Mouse (Mus musculus) gastrocnemius, adult 2 months (tissue): ENCODE data around the gene Cgn. TPM values are rescaled to one million over a fixed set of nuclear protein-coding genes. Genes with fewer than 3 reads are reported as not detected.

ENCODE experiments used
- DNase-seq: peaks from one replicate; pipeline ENCODE4 v3.0.0; 2022
- H3K27ac ChIP-seq: fragments of 200-600 bp; 2 replicates; pipeline ENCODE4 v1.8.1; 2022; ENCODE audit warnings: mild to moderate bottlenecking
- H3K4me3 ChIP-seq: fragments of 200-600 bp; 2 replicates; pipeline ENCODE4 v1.8.1; 2022; ENCODE audit warnings: mild to moderate bottlenecking, moderate library complexity
- CTCF ChIP-seq: fragments of 200-600 bp; IDR thresholded peaks from 2 replicates; pipeline ENCODE4 v1.8.1; 2022; ENCODE audit warnings: antibody characterized with exemption, mild to moderate bottlenecking, moderate library complexity
- intact Hi-C: fragments of 180-260 bp; cut with DNase I; formaldehyde crosslinking; loops from one replicate; pipeline ENCODE4 v1.15.1; 2025
- total RNA-seq, 2 experiments: library from RNA; stranded (reverse); gene quantifications; 2 replicates each; pipeline ENCODE4 v1.2.3; 2021

The Cgn gene
- total RNA-seq, 2 experiments from 2014 or later: 0.08 TPM; not detected in 1

- no peak for DNase-seq
- no peak overlapping the region for H3K27ac ChIP-seq
- no peak for TF ChIP-seq CTCF
- no peak overlapping the region for H3K4me3 ChIP-seq
- intact Hi-C loops: loop anchor here (5.0 kb wide), 1 partner anchor 34 kb away; no protein-coding TSS in a partner anchor
Measured at GRCm38 (mm10) chr3:94813651-94814050, 27.4 kb upstream of the Cgn start.

DNA sequence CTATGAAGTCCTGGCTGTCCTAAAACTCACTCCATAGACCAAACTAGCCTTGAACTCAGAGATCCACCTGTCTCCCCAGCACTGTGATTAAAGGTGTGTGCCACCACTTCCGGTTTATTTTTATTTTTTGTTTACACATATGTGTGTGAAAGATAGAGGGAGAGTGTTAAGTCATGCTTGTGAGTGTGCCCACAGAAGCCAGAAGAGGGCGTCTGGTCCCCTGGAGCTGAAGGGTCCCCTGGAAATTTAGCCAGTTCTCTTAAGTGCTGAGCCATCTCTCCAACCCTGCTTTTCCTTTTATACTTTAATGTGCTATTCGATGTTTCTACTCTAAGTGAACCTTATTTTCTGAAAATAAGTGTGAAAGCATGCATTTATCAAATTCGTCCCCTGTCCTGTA is 25.3 kb upstream of the Cgn start:
- peak; percentile 65 for TF ChIP-seq CTCF
- intact Hi-C loops: loop anchor here (5.0 kb wide), 1 partner anchor 36 kb away; no protein-coding TSS in a partner anchor
- Histone ChIP-seq H3K4me3 (no peak overlapping the region), H3K27ac (no peak overlapping the region)
- peak; percentile 35 for DNase-seq

- intact Hi-C loops: no loop called here
- peak; percentile 2; the same call in 1 of the 2 replicates for TF ChIP-seq CTCF
- H3K27ac ChIP-seq: no peak overlapping the region
- no peak for DNase-seq
- H3K4me3 ChIP-seq: no peak overlapping the region
Measured at GRCm38 (mm10) chr3:94808296-94808695, 22.0 kb upstream of the Cgn start.

- DNase-seq: no peak
- intact Hi-C loops: no loop called here
- no peak for TF ChIP-seq CTCF
- Histone ChIP-seq H3K27ac (no peak overlapping the region), H3K4me3 (no peak overlapping the region)
Measured at GRCm38 (mm10) chr3:94804976-94805375, 18.7 kb upstream of the Cgn start.

- no peak for TF ChIP-seq CTCF
- DNase-seq: peak; percentile 66
- intact Hi-C loops: no loop called here
- Histone ChIP-seq H3K27ac (peak overlapping the region; percentile 38), H3K4me3 (peak overlapping the region; percentile 26)
Measured at GRCm38 (mm10) chr3:94804146-94804545, 17.9 kb upstream of the Cgn start.

- intact Hi-C loops: no loop called here
- H3K4me3 ChIP-seq: no peak overlapping the region
- no peak for DNase-seq
- no peak for TF ChIP-seq CTCF
- H3K27ac ChIP-seq: no peak overlapping the region
Measured at GRCm38 (mm10) chr3:94796181-94796580, 9.9 kb upstream of the Cgn start.

- TF ChIP-seq CTCF: no peak
- no peak overlapping the region for H3K27ac ChIP-seq
- intact Hi-C loops: no loop called here
- no peak overlapping the region for H3K4me3 ChIP-seq
- DNase-seq: no peak
Measured at GRCm38 (mm10) chr3:94795596-94796140, 9.4 kb upstream of the Cgn start.

- no peak for DNase-seq
- intact Hi-C loops: no loop called here
- TF ChIP-seq CTCF: no peak
- Histone ChIP-seq H3K27ac (no peak overlapping the region), H3K4me3 (no peak overlapping the region)
Measured at GRCm38 (mm10) chr3:94794359-94794758, 8.1 kb upstream of the Cgn start.

DNA sequence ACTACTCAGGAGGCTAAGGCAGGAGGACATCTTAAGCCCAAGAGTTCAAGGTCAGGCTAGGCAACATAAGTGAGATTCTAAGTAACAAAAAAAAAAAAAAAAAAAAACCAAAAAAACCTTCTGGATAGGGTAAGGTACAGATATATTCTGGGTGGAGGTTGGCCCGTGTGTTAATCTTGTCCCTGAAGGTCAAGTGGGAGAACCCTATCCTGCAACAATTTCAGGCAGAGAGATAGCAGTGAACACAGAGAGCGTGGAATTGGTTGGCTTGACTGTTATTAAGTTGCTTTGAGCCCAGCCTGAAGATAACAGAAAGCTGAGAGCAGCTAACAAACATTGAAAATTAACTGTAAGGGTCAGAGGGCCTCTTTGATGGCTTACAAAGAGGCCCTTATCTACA is 7.4 kb upstream of the Cgn start:
- TF ChIP-seq CTCF: no peak
- Histone ChIP-seq H3K27ac (no peak overlapping the region), H3K4me3 (no peak overlapping the region)
- intact Hi-C loops: no loop called here
- DNase-seq: no peak

DNA sequence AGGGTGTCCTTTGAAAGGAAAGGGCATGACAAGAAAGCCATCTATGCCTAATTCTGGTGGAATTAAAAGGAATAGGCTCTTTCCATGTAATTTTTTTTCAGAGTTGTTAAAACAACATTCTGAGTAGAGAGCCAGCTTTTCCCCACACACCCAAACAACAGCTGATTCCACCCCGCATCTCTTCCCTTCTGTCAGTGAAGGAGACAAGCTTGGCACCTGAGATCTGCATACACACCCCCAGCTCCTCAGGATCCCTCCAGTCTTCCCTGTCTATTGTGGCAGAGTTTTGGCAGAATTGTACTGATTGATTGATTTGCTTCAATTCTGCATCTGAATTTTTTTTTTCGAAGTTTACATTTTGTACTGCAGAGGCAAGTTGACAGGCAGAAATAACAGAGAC is 6.0 kb upstream of the Cgn start:
- DNase-seq: no peak
- H3K27ac ChIP-seq: no peak overlapping the region
- TF ChIP-seq CTCF: no peak
- no peak overlapping the region for H3K4me3 ChIP-seq
- intact Hi-C loops: no loop called here

DNA sequence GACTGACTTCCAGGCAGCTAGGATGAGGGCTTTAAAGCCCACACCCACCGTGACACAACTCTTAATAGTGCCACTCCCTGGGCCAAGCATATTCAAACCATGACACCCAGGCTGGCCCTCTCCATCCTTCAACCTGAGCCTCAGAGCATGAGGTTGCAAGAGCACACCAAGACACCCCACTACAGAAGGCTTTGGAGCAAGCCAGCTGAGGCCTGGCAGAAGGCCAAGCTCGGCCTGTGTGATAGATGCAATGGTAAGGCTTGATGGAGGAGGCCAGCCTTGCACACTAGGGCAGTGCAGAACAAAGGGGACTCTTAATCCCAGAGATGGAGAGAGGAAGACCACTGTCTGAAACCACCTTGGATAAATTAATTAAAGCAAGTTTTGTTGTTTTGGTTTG is 3.2 kb upstream of the Cgn start:
- DNase-seq: no peak
- intact Hi-C loops: no loop called here
- TF ChIP-seq CTCF: no peak
- Histone ChIP-seq H3K27ac (no peak overlapping the region), H3K4me3 (no peak overlapping the region)

DNA sequence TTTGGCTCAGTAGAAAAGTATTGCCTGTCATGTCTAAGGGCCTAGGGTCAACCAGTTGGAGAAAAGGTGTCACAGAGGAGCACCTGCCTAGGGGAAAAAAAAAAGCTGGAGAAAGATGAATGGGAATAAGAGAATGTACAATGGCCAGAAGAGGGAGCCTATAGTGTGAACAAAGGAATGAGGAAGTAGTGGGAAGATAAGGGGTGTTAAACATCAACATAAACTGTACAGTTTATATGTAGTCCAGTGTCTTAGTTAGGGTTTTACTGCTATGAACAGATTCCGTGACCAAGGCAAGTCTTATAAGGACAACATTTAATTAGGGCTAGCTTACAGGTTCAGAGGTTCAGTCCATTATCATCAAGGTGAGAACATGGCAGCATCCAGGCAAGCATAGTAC is 2.8 kb upstream of the Cgn start:
- no peak for DNase-seq
- Histone ChIP-seq H3K4me3 (no peak overlapping the region), H3K27ac (no peak overlapping the region)
- no peak for TF ChIP-seq CTCF
- intact Hi-C loops: no loop called here

- TF ChIP-seq CTCF: no peak
- peak overlapping the region; percentile 75 for H3K4me3 ChIP-seq
- DNase-seq: no peak
- intact Hi-C loops: no loop called here
- H3K27ac ChIP-seq: no peak overlapping the region
Measured at GRCm38 (mm10) chr3:94787122-94787780, 959 bp upstream of the Cgn start.

GRCm38 (mm10) chr3:94785958-94786357 is 334 bp downstream of the Cgn start:
- no peak overlapping the region for H3K27ac ChIP-seq
- no peak for TF ChIP-seq CTCF
- intact Hi-C loops: no loop called here
- no peak for DNase-seq
- H3K4me3 ChIP-seq: peak overlapping the region; percentile 75
